Mouse (Mus musculus) CH12.LX (cell line): Measurements from ENCODE around the gene Vti1a.

Source experiments
- CHD2 ChIP-seq: IDR thresholded peaks from 2 replicates; pipeline ENCODE4 v1.6.1; 2011; ENCODE audit warnings: low read length, improper control_type of control experiment
- CTCF ChIP-seq, 2 experiments: IDR thresholded peaks in 1 of 2; conservative IDR thresholded peaks in 1 of 2; 2 replicates each; pipeline ENCODE4 v1.5.1; 2011 to 2012; ENCODE audit warnings: low read depth in 2 of 2, low read length in 2 of 2, improper control_type of control experiment in 1 of 2, inconsistent platforms in 1 of 2, mild to moderate bottlenecking in 1 of 2, moderate library complexity in 1 of 2

- no peak for TF ChIP-seq CHD2
- TF ChIP-seq CTCF (conservative IDR thresholded peaks at IDR 0.05 in 1 of 2, IDR thresholded peaks at IDR 0.05 in 1 of 2; ENCODE audit: low read depth in 2 of 2, low read length in 2 of 2), result no peak
Observed at GRCm38 (mm10) chr19:55423952-55424351, 107.9 kb downstream of the Vti1a start.
